Comparison of ENCODE assay signal across 20 mouse cellular contexts in genomic region chr14:79881726-79882125, GRCm38 (mm10).
DNase-seq lines count a peak whose midpoint lies in the region; ATAC-seq lines count a peak whose summit lies in the region.
"Had no signal": no experiment of that assay in that cellular context is flagged by ENCODE, and none has a peak within 500 bp of the region (broad histone marks: within the 10 kb centered on the region; RNA-seq: fewer than 3 reads in every experiment).

No protein-coding gene starts in this region.

- H3K27ac ChIP-seq in hindbrain, embryonic 10.5 days = peak overlapping the region; percentile 59; the same call in 1 of the 2 replicates
- no peak overlapping the region for H3K27ac ChIP-seq in hindbrain, embryonic 14.5 days
- no peak overlapping the region for H3K27ac ChIP-seq in neural tube, embryonic 15.5 days (replicated peaks)
- no peak overlapping the region for H3K27ac ChIP-seq in midbrain, embryonic 13.5 days
- H3K27ac ChIP-seq: gastrocnemius, adult 2 months; heart, embryonic 10.5 days; intestine, embryonic 15.5 days; stomach, postnatal 0 days had no signal

- 42% methylated on average over 9 of the region's 9 CpGs for WGBS in hindbrain, embryonic 10.5 days
- 30% methylated on average over 9 of the region's 9 CpGs for WGBS in hindbrain, embryonic 14.5 days
- WGBS in neural tube, embryonic 15.5 days = 9% methylated on average over 9 of the region's 9 CpGs
- WGBS in midbrain, embryonic 13.5 days = 33% methylated on average over 9 of the region's 9 CpGs

- H3K9ac ChIP-seq in hindbrain, embryonic 14.5 days = no peak overlapping the region
- no peak overlapping the region for H3K9ac ChIP-seq in neural tube, embryonic 15.5 days (replicated peaks)
- no peak overlapping the region for H3K9ac ChIP-seq in midbrain, embryonic 13.5 days (replicated peaks)
- H3K9ac ChIP-seq: intestine, embryonic 15.5 days had no signal

- H3K27me3 ChIP-seq in hindbrain, embryonic 10.5 days (ENCODE audit: insufficient read depth, poor library complexity, severe bottlenecking) = peaks cover 63% of the 10 kb centered on the region
- peaks cover 11% of the 10 kb centered on the region; the same call in 1 of the 2 replicates for H3K27me3 ChIP-seq in hindbrain, embryonic 14.5 days (ENCODE audit: control insufficient read depth, insufficient read depth, low read length)
- peaks cover 11% of the 10 kb centered on the region for H3K27me3 ChIP-seq in neural tube, embryonic 15.5 days (replicated peaks)
- peaks cover 45% of the 10 kb centered on the region for H3K27me3 ChIP-seq in midbrain, embryonic 13.5 days
- H3K27me3 ChIP-seq: intestine, embryonic 15.5 days had no signal

- no peak overlapping the region for H3K4me3 ChIP-seq in hindbrain, embryonic 10.5 days
- H3K4me3 ChIP-seq in hindbrain, embryonic 14.5 days (replicated peaks; ENCODE audit: low read length) = no peak overlapping the region
- no peak overlapping the region for H3K4me3 ChIP-seq in neural tube, embryonic 15.5 days (replicated peaks)
- H3K4me3 ChIP-seq in midbrain, embryonic 13.5 days (replicated peaks) = no peak overlapping the region
- H3K4me3 ChIP-seq: gastrocnemius, adult 2 months; heart, embryonic 10.5 days; intestine, embryonic 15.5 days had no signal

- no peak overlapping the region for H3K4me2 ChIP-seq in hindbrain, embryonic 14.5 days (replicated peaks)
- H3K4me2 ChIP-seq in neural tube, embryonic 15.5 days = no peak overlapping the region
- no peak overlapping the region for H3K4me2 ChIP-seq in midbrain, embryonic 13.5 days (replicated peaks)
- H3K4me2 ChIP-seq: intestine, embryonic 15.5 days had no signal

- no peaks in the 10 kb centered on the region for H3K9me3 ChIP-seq in hindbrain, embryonic 10.5 days
- H3K9me3 ChIP-seq in hindbrain, embryonic 14.5 days (ENCODE audit: control insufficient read depth, low read length) = no peaks in the 10 kb centered on the region
- H3K9me3 ChIP-seq in neural tube, embryonic 15.5 days (replicated peaks) = no peaks in the 10 kb centered on the region
- H3K9me3 ChIP-seq in midbrain, embryonic 13.5 days = no peaks in the 10 kb centered on the region
- H3K9me3 ChIP-seq: heart, embryonic 10.5 days; intestine, embryonic 15.5 days had no signal

- ATAC-seq in hindbrain, embryonic 14.5 days (ENCODE audit: low FRiP score) = no peak
- ATAC-seq in neural tube, embryonic 15.5 days (ENCODE audit: low FRiP score) = no peak
- peak; percentile 31 for ATAC-seq in midbrain, embryonic 13.5 days
- ATAC-seq: intestine, embryonic 15.5 days had no signal

- H3K4me1 ChIP-seq in hindbrain, embryonic 10.5 days (replicated peaks) = peaks cover 61% of the 10 kb centered on the region
- peaks cover 40% of the 10 kb centered on the region for H3K4me1 ChIP-seq in hindbrain, embryonic 14.5 days (replicated peaks; ENCODE audit: control insufficient read depth, insufficient read depth, low read length)
- H3K4me1 ChIP-seq in neural tube, embryonic 15.5 days = peaks cover 40% of the 10 kb centered on the region
- H3K4me1 ChIP-seq in midbrain, embryonic 13.5 days (replicated peaks) = peaks cover 41% of the 10 kb centered on the region
- H3K4me1 ChIP-seq: heart, embryonic 10.5 days; intestine, embryonic 15.5 days had no signal

- DNase-seq in hindbrain, embryonic 10.5 days (ENCODE audit: low spot score) = peak; percentile 46
- no peak for DNase-seq in hindbrain, embryonic 14.5 days (ENCODE audit: low spot score)
- peak; percentile 57 for DNase-seq in neural tube, embryonic 10.5 days (ENCODE audit: extremely low spot score, low spot score)
- DNase-seq in liver = no peak
- no peak for DNase-seq in kidney, adult 18-20 months
- DNase-seq: adrenal gland, postnatal 10 days; cerebellum, adult 2 months; cerebellum, postnatal 36 days; gastrocnemius, adult 2 months; kidney, adult 9 months; kidney, postnatal 14 days; left cerebral cortex, postnatal 4 days; lung, postnatal 4 days; thymus, adult 2 months; thymus, postnatal 4 days had no signal

- no peaks in the 10 kb centered on the region for H3K36me3 ChIP-seq in hindbrain, embryonic 10.5 days
- no peaks in the 10 kb centered on the region for H3K36me3 ChIP-seq in hindbrain, embryonic 14.5 days (replicated peaks; ENCODE audit: control insufficient read depth, insufficient read depth)
- no peaks in the 10 kb centered on the region for H3K36me3 ChIP-seq in neural tube, embryonic 15.5 days
- no peaks in the 10 kb centered on the region for H3K36me3 ChIP-seq in midbrain, embryonic 13.5 days
- H3K36me3 ChIP-seq: heart, embryonic 10.5 days; intestine, embryonic 15.5 days had no signal

Comparison
In these comparisons a context has a peak if more than half of its experiments do, and no peak if none do; other contexts are left out.
1. DNase-seq: peak in hindbrain, embryonic 10.5 days (single experiment) and neural tube, embryonic 10.5 days (single experiment); none in hindbrain, embryonic 14.5 days (single experiment), liver (single experiment) and kidney, adult 18-20 months (single experiment).